Mouse (Mus musculus) forebrain, embryonic 15.5 days (tissue): ENCODE measurements around the gene 4930579F01Rik. TPM values are rescaled to one million over a fixed set of nuclear protein-coding genes. Genes with fewer than 3 reads are reported as not detected.

Experiments
- ATAC-seq: fragments of 200-750 bp; cut with Nextera tagmentation; replicated peaks from 2 replicates; pipeline ENCODE4 v1.8.0; 2017; ENCODE audit warnings: mild to moderate bottlenecking, moderate TSS enrichment, moderate library complexity
- H3K27ac ChIP-seq: fragments of 300-500 bp; sonication (generic); replicated peaks from 2 replicates; pipeline ENCODE4 v1.5.1; 2015; ENCODE audit warnings: mild to moderate bottlenecking, inconsistent platforms
- H3K27me3 ChIP-seq: fragments of 300-500 bp; sonication (generic); 2 replicates; pipeline ENCODE4 v1.6.1; 2015; ENCODE audit warnings: inconsistent platforms
- H3K36me3 ChIP-seq: fragments of 300-500 bp; sonication (generic); 2 replicates; pipeline ENCODE4 v1.6.1; 2015; ENCODE audit warnings: mild to moderate bottlenecking, inconsistent platforms
- H3K4me1 ChIP-seq: fragments of 300-500 bp; sonication (generic); 2 replicates; pipeline ENCODE4 v1.6.1; 2015; ENCODE audit warnings: inconsistent platforms
- H3K4me2 ChIP-seq: fragments of 300-500 bp; sonication (generic); replicated peaks from 2 replicates; pipeline ENCODE4 v1.6.1; 2015; ENCODE audit warnings: mild to moderate bottlenecking, inconsistent platforms
- H3K4me3 ChIP-seq: fragments of 300-500 bp; sonication (generic); 2 replicates; pipeline ENCODE4 v1.5.1; 2015; ENCODE audit warnings: mild to moderate bottlenecking, inconsistent platforms
- H3K9ac ChIP-seq: fragments of 300-500 bp; sonication (generic); replicated peaks from 2 replicates; pipeline ENCODE4 v1.6.1; 2015; ENCODE audit warnings: mild to moderate bottlenecking, inconsistent platforms
- H3K9me3 ChIP-seq: fragments of 300-500 bp; sonication (generic); 2 replicates; pipeline ENCODE4 v1.6.1; 2016; ENCODE audit warnings: inconsistent platforms
- WGBS: fragments of 180-500 bp; shearing (Covaris S2); methylation state at CpG from one replicate; pipeline ENCODE4 v1.1.7; 2015; ENCODE audit warnings: mixed read lengths; 5-methylcytosine and 5-hydroxymethylcytosine counted together
- polyA plus RNA-seq: library from polyadenylated mRNA; unstranded; fragments of >200 nt; fragmentation: Nextera tagmentation; extraction: Ambion mirVana; gene quantifications from 2 replicates; pipeline ENCODE4 v1.2.1, GENCODE M21; 2015

4930579F01Rik gene
- polyA plus RNA-seq, 1 experiment from 2014 or later, result not detected

GRCm38 (mm10) chr3:138118831-138119230 lies 74.8 kb downstream of the 4930579F01Rik start:
- H3K4me3 ChIP-seq, result no peak overlapping the region
- no peaks in the 10 kb centered on the region for H3K36me3 ChIP-seq
- ATAC-seq, result no peak
- H3K4me2 ChIP-seq, result no peak overlapping the region
- WGBS, result 78% methylated on average over 14 of the region's 14 CpGs
- no peaks in the 10 kb centered on the region for H3K4me1 ChIP-seq
- H3K9ac ChIP-seq, result no peak overlapping the region
- no peak overlapping the region for H3K27ac ChIP-seq
- H3K27me3 ChIP-seq, result no peaks in the 10 kb centered on the region
- no peaks in the 10 kb centered on the region for H3K9me3 ChIP-seq

DNA sequence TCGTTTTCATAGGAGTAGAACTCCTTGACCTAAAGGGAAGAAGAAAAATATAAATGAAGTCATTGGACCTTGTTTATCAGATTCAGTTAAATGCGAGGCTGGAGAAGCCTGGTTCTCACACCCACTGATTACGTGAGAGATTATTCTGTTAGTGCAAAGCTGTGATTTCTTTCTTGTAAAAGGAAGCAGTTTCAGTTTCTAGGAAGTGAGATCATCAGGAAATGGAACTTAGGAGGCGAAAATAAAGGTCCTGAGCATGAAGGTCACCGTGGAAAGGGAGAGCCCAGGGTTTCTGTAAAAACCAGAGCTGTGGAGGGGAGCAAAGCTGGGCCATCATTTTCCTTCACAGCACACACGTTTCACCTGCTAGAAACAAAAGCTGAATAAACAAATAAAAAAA lies 75.2 kb downstream of the 4930579F01Rik start:
- Histone ChIP-seq H3K4me3 (no peak overlapping the region), H3K9ac (no peak overlapping the region), H3K27me3 (no peaks in the 10 kb centered on the region), H3K36me3 (no peaks in the 10 kb centered on the region), H3K9me3 (no peaks in the 10 kb centered on the region), H3K4me1 (no peaks in the 10 kb centered on the region), H3K4me2 (no peak overlapping the region), H3K27ac (no peak overlapping the region)
- no peak for ATAC-seq
- 73% methylated on average over 6 of the region's 6 CpGs for WGBS

DNA sequence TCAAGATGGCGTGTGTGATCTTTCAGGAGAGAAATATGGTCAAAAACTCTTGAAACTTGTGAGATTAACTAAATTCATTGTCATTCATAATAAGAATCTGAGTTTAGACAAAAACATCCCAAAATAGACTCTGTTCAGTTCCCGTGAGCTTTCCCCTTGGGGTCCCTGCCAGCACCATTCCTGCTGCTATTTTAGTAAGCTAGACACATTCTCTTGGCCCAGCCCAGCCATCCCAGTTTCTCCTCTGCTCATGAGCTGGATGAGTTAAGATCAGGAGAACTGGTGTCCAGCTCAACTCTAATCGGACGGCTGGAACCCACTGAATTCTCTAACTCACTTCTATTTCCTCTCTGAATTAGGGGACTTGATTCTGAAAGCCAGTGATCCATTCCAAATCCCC lies 76.8 kb downstream of the 4930579F01Rik start:
- WGBS, result 93% methylated on average over 4 of the region's 4 CpGs
- H3K9me3 ChIP-seq, result no peaks in the 10 kb centered on the region
- H3K4me3 ChIP-seq, result no peak overlapping the region
- H3K9ac ChIP-seq, result no peak overlapping the region
- ATAC-seq, result no peak
- H3K4me1 ChIP-seq, result no peaks in the 10 kb centered on the region
- no peak overlapping the region for H3K4me2 ChIP-seq
- H3K27me3 ChIP-seq, result no peaks in the 10 kb centered on the region
- no peaks in the 10 kb centered on the region for H3K36me3 ChIP-seq
- no peak overlapping the region for H3K27ac ChIP-seq

DNA sequence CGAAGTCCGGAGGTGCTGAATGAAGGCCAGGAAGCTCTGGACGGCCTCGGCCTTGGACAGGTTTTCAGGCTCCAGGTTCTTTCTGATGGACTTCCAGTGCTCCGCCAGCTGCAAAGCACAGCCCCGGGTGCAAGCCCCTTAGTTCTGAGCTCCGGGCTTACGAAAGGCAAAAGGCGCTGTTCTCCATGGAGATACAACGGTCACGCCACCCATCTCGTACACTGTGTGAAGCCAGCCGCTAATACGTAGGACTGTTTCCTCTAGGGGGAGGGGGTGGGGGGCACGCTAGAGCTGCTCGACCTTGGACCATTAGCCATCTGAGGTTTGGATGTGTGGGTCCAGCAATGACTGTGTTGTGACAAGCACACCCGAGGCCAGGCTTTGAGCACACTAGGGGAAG lies 79.5 kb downstream of the 4930579F01Rik start:
- Histone ChIP-seq H3K4me3 (no peak overlapping the region), H3K36me3 (no peaks in the 10 kb centered on the region), H3K27me3 (no peaks in the 10 kb centered on the region), H3K4me2 (no peak overlapping the region), H3K4me1 (no peaks in the 10 kb centered on the region), H3K9ac (no peak overlapping the region), H3K27ac (no peak overlapping the region), H3K9me3 (no peaks in the 10 kb centered on the region)
- WGBS, result 88% methylated on average over 17 of the region's 17 CpGs
- ATAC-seq, result 0 out of 2 replicates have a peak, but pooled peaks have one; percentile 35

Other genes with a start within 250 kb of the 4930579F01Rik start
- gene Dapp1, start 212.3 kb downstream of the 4930579F01Rik start, polyA plus RNA-seq, result 3.7 and 4.3 TPM in 2 replicates
- gene 1110002E22Rik, start 128.8 kb downstream of the 4930579F01Rik start, polyA plus RNA-seq, result 0.14 and 0.22 TPM in 2 replicates
- 0.15 TPM in 1 of 2 replicates, not detected in the other for gene Gm5105, start 126.4 kb downstream of the 4930579F01Rik start, polyA plus RNA-seq
- 7.0 and 7.5 TPM in 2 replicates for gene Trmt10a, start 50.4 kb downstream of the 4930579F01Rik start, polyA plus RNA-seq
- gene Mttp, start 48.9 kb downstream of the 4930579F01Rik start, polyA plus RNA-seq, result 8.6 and 8.7 TPM in 2 replicates
- gene Adh7, start 23.9 kb upstream of the 4930579F01Rik start, polyA plus RNA-seq, result 0.15 and 1.1 TPM in 2 replicates
- 0.56 and 0.57 TPM in 2 replicates for gene Adh1, start 67.2 kb upstream of the 4930579F01Rik start, polyA plus RNA-seq
- gene Adh6a, start 119.5 kb upstream of the 4930579F01Rik start, polyA plus RNA-seq, result not detected in 2 replicates
- gene Adh6b, start 147.9 kb upstream of the 4930579F01Rik start, polyA plus RNA-seq, result 0.13 and 0.17 TPM in 2 replicates
- gene Adh4, start 221.6 kb upstream of the 4930579F01Rik start, polyA plus RNA-seq, result not detected in 2 replicates
- 257 and 268 TPM in 2 replicates for gene Adh5, start 249.3 kb upstream of the 4930579F01Rik start, polyA plus RNA-seq